In genomic region chr17:4390577-4390976, GRCm38 (mm10) we compare ENCODE assay signal across 27 mouse cellular contexts.
"Had no signal": no experiment of that assay in that cellular context is flagged by ENCODE, and none has a peak within 500 bp of the region (broad histone marks: within the 10 kb centered on the region; RNA-seq: fewer than 3 reads in every experiment).

No protein-coding gene starts in this region.

- H3K9ac ChIP-seq: limb, embryonic 12.5 days; limb, embryonic 13.5 days; limb, embryonic 15.5 days; liver, embryonic 14.5 days; liver, embryonic 15.5 days; liver, postnatal 0 days; lung, embryonic 14.5 days; lung, embryonic 15.5 days; midbrain, embryonic 12.5 days; midbrain, embryonic 13.5 days; midbrain, embryonic 15.5 days had no signal

- ATAC-seq: liver, postnatal 0 days; midbrain, embryonic 13.5 days; midbrain, embryonic 15.5 days; midbrain, embryonic 16.5 days had no signal

- H3K27me3 ChIP-seq: limb, embryonic 12.5 days; limb, embryonic 13.5 days; limb, embryonic 15.5 days; liver, embryonic 15.5 days; lung, embryonic 15.5 days; megakaryocyte, embryonic 14.5 days; midbrain, embryonic 12.5 days; midbrain, embryonic 13.5 days; midbrain, embryonic 15.5 days had no signal

- H3K4me2 ChIP-seq: limb, embryonic 12.5 days; limb, embryonic 13.5 days; limb, embryonic 15.5 days; liver, embryonic 11.5 days; liver, embryonic 15.5 days; lung, embryonic 14.5 days; lung, embryonic 15.5 days; midbrain, embryonic 11.5 days; midbrain, embryonic 12.5 days; midbrain, embryonic 13.5 days; midbrain, embryonic 15.5 days had no signal

- DNase-seq: left cerebral cortex, postnatal 4 days; liver; liver, postnatal 0 days; lung, adult 2 months; lung, postnatal 10 days; lung, postnatal 14 days; lung, postnatal 4 days; midbrain, embryonic 14.5 days had no signal

- H3K27ac ChIP-seq: left cerebral cortex, adult 2 months; limb, embryonic 10.5 days; limb, embryonic 12.5 days; limb, embryonic 13.5 days; limb, embryonic 15.5 days; liver, embryonic 14.5 days; liver, embryonic 15.5 days; lung, embryonic 15.5 days; macrophage; midbrain, embryonic 10.5 days; midbrain, embryonic 12.5 days; midbrain, embryonic 13.5 days; midbrain, embryonic 15.5 days had no signal

- H3K36me3 ChIP-seq: limb, embryonic 10.5 days; limb, embryonic 12.5 days; limb, embryonic 13.5 days; limb, embryonic 15.5 days; liver, embryonic 15.5 days; lung, embryonic 15.5 days; midbrain, embryonic 10.5 days; midbrain, embryonic 12.5 days; midbrain, embryonic 13.5 days; midbrain, embryonic 15.5 days had no signal

- H3K4me1 ChIP-seq: limb, embryonic 10.5 days; limb, embryonic 12.5 days; limb, embryonic 13.5 days; limb, embryonic 15.5 days; liver, embryonic 15.5 days; lung, embryonic 15.5 days; midbrain, embryonic 12.5 days; midbrain, embryonic 13.5 days; midbrain, embryonic 15.5 days had no signal

- H3K4me3 ChIP-seq: left cerebral cortex, adult 2 months; limb, embryonic 10.5 days; limb, embryonic 12.5 days; limb, embryonic 13.5 days; limb, embryonic 15.5 days; liver, embryonic 15.5 days; lung, embryonic 15.5 days; megakaryocyte, embryonic 14.5 days; midbrain, embryonic 10.5 days; midbrain, embryonic 12.5 days; midbrain, embryonic 13.5 days; midbrain, embryonic 15.5 days; myocyte had no signal

- H3K9me3 ChIP-seq: limb, embryonic 10.5 days; limb, embryonic 12.5 days; limb, embryonic 13.5 days; limb, embryonic 15.5 days; liver, embryonic 15.5 days; lung, embryonic 15.5 days; megakaryocyte, embryonic 14.5 days; midbrain, embryonic 10.5 days; midbrain, embryonic 12.5 days; midbrain, embryonic 13.5 days; midbrain, embryonic 15.5 days had no signal
